Mouse (Mus musculus): ENCODE data around the gene Ovol2.
"Not testable (repeated sequence)": the region's sequence is repeated elsewhere in the genome, so short reads cannot be mapped to it uniquely, and the experiment has no call there.

Gene Ovol2

DNA sequence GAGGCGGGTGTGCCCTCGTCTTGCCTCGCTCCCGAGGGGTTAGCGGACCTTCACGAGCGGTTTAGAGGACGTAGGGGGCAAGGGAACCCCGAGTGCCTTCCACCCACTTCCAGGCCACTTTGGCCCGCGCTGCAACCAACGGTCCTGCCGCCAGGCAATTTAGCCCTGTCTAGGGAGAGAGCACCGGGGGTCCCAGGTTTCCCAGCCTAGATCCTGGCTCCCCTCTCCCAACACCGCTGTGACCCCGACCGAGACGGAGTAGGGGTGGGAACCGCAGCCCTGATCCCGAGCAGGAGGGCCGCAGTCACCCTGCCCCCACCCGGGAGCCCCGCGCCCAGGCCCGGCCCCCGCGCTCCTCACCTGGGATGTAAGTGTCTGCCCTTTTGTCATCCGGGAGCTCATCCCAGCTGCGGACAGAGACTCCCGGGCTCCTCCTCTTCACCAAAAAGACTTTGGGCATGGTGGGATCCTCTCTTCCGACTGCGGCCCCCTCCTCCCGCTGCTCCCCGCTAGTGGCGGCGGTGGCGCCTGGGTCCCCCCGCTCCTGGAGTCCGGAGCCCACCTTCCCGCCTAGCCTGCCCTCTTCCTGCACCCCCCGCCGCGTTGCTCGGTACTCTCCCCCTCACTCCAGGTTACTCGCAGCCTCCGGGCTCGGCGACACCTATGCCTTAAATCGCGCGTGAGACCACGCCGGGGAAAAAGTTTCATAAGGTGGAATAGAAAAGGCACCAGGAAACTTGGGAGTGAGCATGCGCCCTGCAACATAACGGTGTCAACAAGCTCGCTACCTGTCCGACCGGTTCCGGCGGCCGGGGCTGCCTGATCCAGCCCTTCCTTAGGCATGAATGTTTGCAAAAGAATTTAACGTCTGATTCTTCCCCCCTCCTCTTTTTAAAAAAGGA is at the start of gene Ovol2:
Gene Ovol2, minus strand, starts transcription at position 746 of the 902 bp plus-strand sequence.
- no peak for DNase-seq (ENCODE audit: low spot score)

DNA sequence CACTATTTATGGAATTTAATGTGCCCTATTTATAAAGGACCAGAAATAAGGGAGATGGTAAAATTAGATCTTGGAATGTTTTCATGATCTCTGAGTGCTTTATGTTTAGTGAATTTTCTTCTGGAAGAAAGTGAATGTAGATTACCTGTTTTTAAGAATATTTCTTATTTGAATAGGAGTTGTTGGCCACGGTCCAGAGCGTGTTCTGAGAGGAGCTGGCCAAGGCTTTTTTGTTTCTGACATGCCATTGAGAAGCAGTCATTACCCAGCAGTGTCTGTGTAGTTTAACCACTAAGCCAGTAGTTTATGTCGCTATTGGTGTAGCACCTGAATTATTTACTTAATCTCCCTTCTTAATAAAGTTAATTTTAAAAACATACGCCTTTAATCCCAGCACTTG is 49.8 kb upstream of the Ovol2 start:
- no peak for DNase-seq (ENCODE audit: low spot score)

DNA sequence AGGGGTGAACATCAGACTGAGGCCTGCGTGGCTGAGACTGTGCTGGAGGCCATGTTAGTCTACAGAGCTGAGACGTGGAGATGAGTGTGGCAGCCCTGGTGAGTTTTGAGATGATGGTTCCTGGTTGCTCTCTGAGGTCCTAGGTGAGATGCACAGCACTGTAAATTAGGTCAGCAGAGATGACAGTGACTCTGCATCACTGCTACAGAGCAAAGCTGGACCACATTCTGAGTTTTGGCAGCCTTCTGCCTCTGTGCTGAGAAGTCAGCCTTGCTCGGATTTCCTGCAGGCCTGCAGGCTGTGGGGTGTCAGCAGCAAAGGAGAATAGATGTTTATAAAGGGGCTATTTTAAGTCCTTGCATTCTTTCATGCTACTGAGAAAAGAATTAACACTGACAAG is 49.3 kb upstream of the Ovol2 start:
- DNase-seq (ENCODE audit: low spot score) = no peak

DNA sequence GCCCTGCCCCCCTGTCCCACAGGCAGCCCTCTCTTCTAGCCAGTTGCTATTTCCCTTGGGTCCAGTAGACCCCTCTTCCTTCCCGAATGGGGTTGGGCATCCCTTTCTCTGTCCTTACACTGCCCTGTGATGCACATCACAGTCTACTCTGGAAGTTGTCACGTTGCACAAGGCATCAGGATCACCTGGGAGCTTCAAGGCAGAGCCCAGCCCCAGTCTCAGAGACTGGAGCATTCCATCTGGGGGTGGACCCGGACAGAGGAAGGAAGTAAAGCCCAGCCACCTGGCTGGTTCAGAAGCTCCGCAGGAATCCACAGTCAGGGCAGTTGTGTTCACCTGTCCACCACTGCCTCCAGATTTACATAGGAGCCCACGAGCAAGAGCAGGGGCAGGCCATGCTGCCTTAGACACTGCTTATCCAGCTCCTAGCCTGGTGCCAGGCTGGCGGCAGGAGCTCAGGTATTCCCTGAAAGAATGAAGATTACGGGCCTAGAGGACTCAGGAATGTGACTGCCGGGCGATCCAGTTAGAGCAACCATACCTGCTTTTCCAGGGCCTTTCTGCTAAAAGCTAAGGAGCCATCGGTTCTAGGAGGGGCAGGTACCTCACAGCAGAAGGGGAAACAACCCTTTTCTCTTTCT is 43.2 kb upstream of the Ovol2 start:
- DNase-seq (ENCODE audit: low spot score) = no peak

DNA sequence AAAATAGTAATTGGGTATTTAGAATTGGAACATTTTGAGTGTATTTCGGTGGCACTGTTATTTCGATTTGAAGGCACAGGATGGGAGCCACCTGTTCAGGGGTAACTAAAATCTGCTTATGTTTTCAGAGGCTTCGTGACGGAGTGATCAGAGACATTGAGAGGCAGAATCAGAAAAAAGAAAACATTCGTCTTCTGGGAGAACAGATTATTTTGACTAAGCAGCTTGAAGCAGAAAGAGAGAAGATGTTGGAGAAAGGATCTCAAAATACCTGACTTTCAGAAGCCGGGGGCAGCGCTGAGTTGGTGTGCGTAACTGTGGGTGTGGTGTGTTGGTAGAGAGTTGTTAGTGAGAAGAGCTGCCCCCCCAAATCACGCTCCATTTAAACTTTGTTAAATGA is 41.1 kb upstream of the Ovol2 start:
- no peak for DNase-seq (ENCODE audit: low spot score)

DNA sequence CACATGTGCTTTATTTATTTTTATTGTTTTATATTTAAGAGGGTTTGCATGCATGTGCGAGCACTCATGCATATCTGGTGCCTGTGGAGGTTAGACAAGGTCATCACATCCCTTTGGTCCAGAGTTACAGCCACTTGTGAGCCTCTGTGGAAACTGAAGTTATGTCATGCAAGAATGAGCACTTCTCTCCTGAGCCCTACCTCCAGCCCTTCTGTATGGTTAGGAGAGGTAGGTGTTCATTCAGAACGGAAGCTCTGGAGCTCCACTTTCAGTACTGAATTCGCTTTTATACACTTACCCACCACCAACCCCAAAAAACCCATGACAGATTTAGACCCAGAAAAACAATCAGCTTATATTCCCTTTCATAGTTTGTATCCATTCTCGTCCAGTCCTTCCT is 39.6 kb upstream of the Ovol2 start:
- DNase-seq (ENCODE audit: low spot score) = no peak

DNA sequence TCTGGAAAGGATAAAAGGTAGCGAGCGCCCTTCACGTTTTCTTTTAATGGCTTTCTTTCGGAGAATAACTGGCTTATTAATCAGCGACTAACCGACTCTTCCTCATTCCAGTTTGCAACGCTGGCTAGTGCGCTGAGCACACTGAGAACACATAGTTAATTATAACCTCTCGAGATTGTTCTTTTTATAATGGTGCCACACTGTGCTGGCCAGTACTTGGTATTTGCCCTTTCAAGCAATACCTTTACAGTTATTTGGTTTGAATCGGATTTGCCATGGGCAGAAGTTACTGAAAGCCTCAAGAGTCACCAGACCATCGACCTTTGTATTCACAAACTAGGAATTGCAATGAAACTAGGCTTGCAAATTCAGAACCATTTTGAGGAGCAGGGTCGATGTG is 37.6 kb upstream of the Ovol2 start:
- DNase-seq (ENCODE audit: low spot score) = no peak

DNA sequence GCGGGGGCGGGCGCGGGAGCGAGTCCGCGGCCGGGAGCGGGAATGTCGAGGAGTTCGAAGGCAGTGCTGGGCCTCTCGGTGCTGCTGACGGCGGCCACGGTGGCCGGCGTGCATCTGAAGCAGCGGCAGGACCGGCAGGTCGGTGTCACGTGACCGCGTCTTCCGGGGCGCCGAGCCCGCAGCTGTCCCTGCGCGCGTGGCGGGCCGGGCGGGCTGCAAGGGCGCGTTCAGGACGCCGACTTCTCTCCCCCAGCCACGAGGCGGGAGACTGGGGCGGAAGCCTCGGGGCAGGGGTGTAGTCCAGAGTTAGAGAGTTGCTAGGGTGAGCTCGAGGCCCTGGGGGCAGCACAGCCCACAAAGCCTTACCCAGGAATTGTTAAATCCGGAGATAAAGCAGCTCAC is 37.1 kb upstream of the Ovol2 start:
- peak; percentile 79 for DNase-seq (ENCODE audit: low spot score)

DNA sequence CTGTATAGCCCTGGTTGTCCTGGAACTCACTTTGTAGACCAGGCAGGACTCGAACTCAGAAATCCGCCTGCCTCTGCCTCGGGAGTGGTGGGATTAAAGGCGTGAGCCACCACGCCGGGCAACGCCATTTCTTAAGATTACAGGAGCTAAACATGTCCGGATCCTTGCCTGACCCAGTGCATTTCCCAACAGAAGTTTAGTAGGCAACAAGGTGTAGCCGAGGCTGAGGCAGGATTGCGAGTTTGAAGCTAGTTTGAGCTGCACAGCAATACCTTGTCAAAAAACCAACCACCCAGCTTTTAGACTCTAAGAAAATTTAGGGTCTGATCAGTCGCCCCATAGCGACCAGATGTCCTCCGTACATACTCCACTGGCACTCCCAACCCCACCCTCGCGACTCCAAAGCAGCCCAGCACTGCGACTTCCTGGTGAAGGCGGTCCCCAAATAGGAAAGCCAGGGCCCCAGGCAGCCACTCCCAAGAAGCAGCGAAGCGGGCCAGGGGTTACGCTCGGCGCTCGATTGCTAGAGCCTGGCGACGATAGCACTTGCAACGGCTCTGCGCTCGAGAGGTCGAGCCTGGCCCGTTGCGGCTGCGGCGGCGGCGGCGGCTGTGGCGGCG is 36.6 kb upstream of the Ovol2 start, which contains the start of the genes Kat14 and Pet117:
Gene Kat14, plus strand, starts transcription at position 584 of the 620 bp plus-strand sequence.
Gene Pet117, plus strand, starts transcription at position 597 of the 620 bp plus-strand sequence.
- peak; percentile 90 for DNase-seq (ENCODE audit: low spot score)

DNA sequence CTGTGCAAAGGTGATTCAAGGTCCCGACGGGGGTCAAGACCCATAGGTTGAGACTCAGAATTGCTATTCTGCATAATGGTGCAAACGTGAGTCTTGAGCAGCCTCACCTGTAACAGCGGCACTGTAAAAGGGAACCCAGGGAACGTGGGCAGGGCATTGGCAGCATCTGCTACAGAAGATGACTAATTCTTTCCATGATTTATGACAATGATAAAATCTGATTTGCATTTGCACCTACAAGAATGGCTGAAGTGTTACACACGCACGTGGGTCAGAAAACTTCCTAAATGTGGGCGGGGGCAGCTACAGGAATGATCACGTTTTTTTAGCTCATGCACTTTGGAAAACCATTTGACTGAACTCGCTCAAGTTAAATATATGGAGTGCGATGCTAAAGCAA is 20.9 kb upstream of the Ovol2 start:
- DNase-seq (ENCODE audit: low spot score) = no peak

DNA sequence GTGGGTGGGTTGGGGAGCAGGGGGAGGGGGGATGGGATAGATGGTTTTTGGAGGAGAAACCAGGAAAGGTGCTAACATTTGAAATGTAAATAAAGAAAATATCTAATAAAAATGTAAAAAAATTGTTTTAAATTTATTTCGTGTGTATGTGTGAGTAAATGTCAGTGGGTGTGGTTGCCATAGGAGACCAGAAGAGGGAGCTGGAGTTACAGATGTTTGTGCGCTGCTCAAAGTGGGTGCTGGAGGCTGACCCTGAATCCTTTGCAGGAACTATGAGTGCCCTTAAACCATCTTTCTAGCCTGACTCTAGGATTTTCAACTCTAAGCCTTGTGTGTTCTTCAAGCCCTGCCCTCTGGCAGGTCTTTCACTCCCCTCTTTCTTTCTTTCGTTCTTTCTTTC is 16.6 kb upstream of the Ovol2 start:
- DNase-seq (ENCODE audit: low spot score) = no peak

DNA sequence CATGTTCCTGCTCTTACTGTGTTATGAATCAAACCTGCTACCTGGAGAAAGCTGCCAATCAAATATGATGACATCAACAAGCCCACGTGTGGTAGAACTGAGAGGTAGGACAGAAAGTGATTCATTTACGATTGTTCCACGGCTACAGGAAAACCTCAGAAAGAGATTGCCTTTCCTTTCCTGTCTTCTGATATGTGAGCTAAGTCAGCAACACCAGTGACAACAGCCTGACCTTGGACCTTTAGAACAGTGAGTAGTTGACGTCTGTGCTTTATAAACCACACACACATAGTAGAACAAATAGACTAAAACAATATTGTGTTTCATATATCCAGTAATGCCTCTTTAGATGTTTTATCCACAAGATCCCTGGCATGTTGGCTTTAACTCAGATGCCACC is 11.2 kb upstream of the Ovol2 start:
- no peak for DNase-seq (ENCODE audit: low spot score)

DNA sequence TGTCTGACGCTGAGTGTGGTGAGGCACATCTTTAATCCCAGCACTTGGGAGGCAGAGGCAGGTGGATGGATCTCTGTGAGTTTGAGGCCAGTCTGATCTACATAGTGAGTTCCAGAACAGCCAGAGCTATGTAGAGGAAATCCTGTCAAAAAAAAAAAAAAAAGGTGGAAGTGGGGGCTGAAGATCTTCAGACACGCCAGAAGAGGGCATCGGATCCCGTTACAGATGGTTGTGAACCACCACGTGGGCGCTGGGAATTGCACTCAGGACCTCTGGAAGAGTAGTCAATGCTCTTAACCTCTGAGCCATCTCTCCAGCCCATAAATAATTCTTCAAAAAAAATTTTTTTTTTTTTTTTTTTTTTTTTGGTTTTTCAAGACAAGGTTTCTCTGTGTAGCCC is 6.2 kb upstream of the Ovol2 start:
- not testable (repeated sequence) for DNase-seq (ENCODE audit: low spot score)

DNA sequence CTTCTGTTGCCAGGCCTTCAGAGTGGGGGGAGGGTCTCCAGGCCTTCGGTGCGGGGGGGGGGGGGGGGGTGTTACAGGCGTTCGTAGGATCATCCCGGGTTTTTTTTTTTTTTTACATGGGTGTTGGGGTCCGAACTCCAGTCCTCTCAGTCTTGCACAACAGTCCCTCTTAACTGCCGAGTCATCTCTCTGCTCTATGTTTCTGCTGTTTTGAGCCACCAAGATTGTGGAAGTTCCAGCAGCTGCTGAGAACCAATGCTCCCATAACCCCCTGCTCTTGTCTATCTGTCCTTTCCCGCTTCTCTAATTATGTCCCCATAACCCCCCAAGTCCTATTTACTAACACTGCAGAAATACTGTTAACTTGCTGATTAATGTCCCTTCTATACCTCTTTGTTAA is 5.8 kb upstream of the Ovol2 start:
- no peak for DNase-seq (ENCODE audit: low spot score)

DNA sequence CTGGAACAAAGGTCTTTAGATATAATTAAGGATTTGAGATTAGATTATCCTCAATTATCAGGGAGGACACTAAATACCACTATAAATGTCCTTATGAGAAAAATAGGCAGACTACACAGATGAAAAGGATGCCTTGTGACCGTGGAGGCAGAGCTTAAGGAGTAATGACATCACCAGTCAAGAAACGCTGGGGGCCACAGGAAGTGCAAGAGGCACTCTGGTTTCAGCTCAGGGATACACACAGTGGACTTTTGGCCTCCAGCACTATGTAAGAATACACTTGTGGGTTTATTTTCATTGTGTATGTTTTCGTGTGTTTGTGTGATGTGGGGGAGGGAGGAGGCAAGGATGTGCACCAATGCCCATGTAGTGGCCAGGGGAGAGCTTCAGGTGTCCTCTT is 5.3 kb upstream of the Ovol2 start:
- no peak for DNase-seq (ENCODE audit: low spot score)

DNA sequence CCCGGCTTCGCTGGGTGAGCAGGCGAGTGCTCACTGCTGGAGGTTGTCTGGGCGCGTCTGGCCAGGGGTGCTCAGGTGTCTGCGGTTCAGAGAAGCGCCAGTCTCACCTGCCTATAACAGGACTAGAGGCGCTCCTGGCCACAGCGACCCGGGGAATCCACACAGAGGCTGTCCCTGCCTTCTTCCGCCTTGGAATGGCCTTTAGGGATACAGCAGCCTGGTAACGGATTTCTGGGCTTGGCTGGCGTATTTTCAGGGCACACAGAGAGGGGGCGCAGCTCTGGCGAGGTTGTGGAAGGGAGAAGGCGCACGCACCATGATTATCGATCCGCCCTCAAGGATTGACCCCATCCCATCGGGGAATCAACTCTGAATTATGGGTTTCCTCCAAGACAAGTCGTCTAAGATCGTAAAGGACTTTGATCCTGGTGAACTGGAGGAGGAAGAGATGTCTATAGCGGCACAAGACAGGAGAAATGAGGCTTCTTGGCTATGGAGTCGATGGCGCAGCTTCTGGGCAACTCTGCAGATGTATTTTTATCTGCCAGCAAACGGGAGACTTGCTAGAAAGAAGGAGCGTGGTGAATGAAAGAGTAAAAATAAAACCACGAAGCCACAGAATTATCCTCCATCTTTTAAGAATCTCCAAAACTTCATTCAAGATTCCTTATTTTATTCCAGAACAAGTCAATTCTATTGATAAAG is 1.3 kb upstream of the Ovol2 start:
- DNase-seq (ENCODE audit: low spot score) = no peak

DNA sequence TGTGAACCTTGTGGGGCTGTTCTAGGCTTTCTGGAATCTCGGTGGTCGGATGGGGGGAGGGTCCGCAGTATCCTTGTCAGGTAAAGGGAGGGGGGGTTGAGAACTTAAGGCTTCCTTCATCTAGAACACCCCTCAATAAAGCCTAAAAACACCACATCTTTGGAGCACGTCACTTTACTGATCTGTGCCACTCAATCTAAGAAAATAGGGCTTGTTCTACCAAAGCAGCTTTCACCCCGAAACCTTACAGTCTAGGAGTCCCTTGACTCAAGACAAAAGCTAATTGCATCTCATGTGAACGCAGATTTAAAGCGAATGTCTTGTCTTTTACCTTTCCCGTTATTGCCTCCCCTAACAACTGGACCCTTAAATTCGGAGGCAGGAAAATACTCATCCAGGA is 540 bp upstream of the Ovol2 start:
- DNase-seq (ENCODE audit: low spot score) = no peak

DNA sequence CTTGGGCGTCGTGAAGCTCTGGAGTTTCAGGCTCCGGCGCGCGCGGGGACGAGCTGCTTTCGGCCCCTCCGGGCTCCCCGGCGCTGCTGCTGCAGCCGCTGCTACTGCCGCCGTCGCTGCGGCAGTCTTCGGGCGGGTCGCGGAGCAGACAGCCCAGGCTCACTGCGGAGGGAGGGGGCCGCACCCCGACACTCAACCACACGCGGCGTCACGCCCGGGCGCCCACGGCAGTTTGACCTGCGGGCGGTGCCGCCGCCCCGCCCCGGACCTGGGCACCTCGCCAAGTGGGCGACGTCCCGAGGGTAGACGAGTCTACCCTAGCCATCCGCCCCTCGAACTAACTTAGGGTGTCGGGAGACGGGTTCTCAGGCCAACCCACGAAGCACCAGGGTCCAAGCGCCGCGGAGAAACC is 980 bp downstream of the Ovol2 start:
- DNase-seq (ENCODE audit: low spot score) = no peak

DNA sequence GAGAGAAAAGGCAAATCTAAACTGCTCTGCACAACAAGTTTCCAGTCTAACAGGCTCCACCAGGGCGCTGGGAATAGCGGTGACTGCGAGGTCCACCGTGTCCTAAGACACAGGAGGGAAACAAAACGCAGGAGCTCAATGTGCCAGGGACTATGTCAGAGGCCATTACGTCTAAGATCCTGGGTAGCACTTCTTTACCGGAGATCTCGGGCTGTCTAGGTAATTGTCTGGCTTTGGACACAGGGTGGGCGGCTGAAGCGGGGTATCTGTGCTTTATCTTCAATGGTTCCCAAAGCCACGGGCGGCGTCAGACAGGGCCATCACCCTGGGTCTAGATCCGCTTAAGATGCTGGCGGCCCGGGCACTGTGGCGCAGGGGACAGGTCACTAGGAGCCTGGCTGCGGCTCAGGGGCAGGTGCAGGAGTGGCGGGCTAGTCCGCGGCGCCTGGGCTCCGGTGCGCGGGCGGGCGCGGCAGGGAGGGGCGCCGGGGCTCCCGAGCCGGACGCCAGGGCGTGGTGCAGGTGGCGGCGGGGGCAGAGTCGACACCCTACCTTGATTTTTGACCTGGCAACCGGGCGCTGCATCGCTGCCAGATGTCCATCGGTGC is 1.5 kb downstream of the Ovol2 start:
- no peak for DNase-seq (ENCODE audit: low spot score)

DNA sequence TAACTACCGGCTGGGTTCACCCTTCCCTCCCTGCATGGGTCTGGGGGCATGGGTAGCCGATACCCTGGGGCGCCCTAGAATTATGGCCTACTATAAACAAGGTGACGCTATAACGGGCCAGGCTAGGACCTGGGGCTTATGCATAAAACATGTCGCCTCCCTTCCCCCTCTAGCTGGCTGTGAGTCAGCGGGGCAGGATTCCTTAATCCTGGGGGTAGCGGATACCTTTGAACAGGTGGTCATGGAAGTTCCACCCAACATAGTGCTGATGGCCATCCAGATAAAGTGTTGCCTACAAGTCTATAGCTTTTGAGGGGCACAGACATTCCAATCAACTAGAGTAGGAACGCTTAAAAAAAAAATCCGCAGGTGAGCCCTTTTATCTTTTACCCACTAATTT is 2.0 kb downstream of the Ovol2 start:
- no peak for DNase-seq (ENCODE audit: low spot score)

DNA sequence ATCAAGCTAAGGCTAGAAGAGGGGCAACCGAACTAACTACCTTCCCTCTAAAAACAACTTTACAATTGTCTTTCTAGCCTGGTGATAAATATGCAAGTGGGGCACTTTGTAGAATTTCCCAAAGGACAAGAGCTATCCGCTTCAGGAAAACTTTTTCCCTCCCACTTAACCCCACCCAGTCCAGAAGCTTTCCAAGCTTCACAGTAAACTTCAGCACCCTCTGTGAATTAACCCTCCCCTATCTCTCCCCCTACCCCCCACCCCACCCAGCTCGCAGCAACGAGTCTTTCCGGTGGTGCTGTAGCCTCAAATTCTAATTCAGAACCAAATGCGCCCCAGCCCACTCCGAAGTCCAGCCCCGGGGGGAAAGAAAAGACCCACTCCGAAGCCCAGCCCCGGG is 2.5 kb downstream of the Ovol2 start:
- DNase-seq (ENCODE audit: low spot score) = no peak

DNA sequence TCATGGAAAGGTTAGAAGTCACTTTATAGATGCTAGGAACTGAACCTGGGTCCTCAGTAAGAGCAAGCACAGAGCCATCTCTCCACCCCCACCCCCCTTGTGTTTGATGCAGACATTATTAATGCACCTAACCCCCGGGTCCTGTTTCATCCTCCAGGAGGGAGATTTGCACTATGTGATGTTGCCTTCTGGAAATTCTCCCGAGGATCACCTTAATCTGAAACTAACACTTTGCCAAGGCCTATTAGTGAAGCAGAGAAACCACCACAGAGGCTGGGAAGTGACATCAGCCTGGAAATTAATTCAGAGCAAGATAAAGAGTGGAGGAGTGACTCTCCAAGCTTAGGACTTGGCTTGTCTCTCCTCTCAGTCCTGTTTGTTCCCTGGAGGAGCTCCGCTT is 7.7 kb downstream of the Ovol2 start:
- no peak for DNase-seq (ENCODE audit: low spot score)

Measured in T-cell, adult 2 months (primary cell).